Mouse (Mus musculus): ENCODE measurements around the gene Hmgcs2.

Hmgcs2 gene

GRCm38 (mm10) chr3:98280933-98281678, 871 bp downstream of the Hmgcs2 start:
- DNase-seq (ENCODE audit: low read depth, low spot score), result no peak

- DNase-seq (ENCODE audit: low read depth, low spot score), result no peak
Observed at GRCm38 (mm10) chr3:98282422-98282821, 2.2 kb downstream of the Hmgcs2 start.

- DNase-seq (ENCODE audit: low read depth, low spot score), result no peak
Observed at GRCm38 (mm10) chr3:98283205-98283604, 3.0 kb downstream of the Hmgcs2 start.

- DNase-seq (ENCODE audit: low read depth, low spot score), result no peak
Observed at GRCm38 (mm10) chr3:98291044-98291443, 10.8 kb downstream of the Hmgcs2 start.

- DNase-seq (ENCODE audit: low read depth, low spot score), result no peak
Observed at GRCm38 (mm10) chr3:98295965-98296364, 15.7 kb downstream of the Hmgcs2 start.

- no peak for DNase-seq (ENCODE audit: low read depth, low spot score)
Observed at GRCm38 (mm10) chr3:98299391-98300100, 19.3 kb downstream of the Hmgcs2 start.

- no peak for DNase-seq (ENCODE audit: low read depth, low spot score)
Observed at GRCm38 (mm10) chr3:98300266-98300665, 20.0 kb downstream of the Hmgcs2 start.

GRCm38 (mm10) chr3:98301761-98302160, 21.5 kb downstream of the Hmgcs2 start:
- no peak for DNase-seq (ENCODE audit: low read depth, low spot score)

GRCm38 (mm10) chr3:98308606-98309005, 28.4 kb downstream of the Hmgcs2 start:
- no peak for DNase-seq (ENCODE audit: low read depth, low spot score)

GRCm38 (mm10) chr3:98310456-98310855, 30.2 kb downstream of the Hmgcs2 start:
- DNase-seq (ENCODE audit: low read depth, low spot score), result no peak

GRCm38 (mm10) chr3:98312867-98313266, 32.6 kb downstream of the Hmgcs2 start:
- no peak for DNase-seq (ENCODE audit: low read depth, low spot score)

- DNase-seq (ENCODE audit: low read depth, low spot score), result no peak
Observed at GRCm38 (mm10) chr3:98313294-98314155, 33.3 kb downstream of the Hmgcs2 start.

GRCm38 (mm10) chr3:98315181-98315580, 34.9 kb downstream of the Hmgcs2 start:
- DNase-seq (ENCODE audit: low read depth, low spot score), result no peak

GRCm38 (mm10) chr3:98317143-98317542, 36.9 kb downstream of the Hmgcs2 start:
- no peak for DNase-seq (ENCODE audit: low read depth, low spot score)

- DNase-seq (ENCODE audit: low read depth, low spot score), result peak; percentile 46
Observed at GRCm38 (mm10) chr3:98319190-98319589, 39.0 kb downstream of the Hmgcs2 start.

GRCm38 (mm10) chr3:98322209-98322608, 42.0 kb downstream of the Hmgcs2 start:
- no peak for DNase-seq (ENCODE audit: low read depth, low spot score)

- no peak for DNase-seq (ENCODE audit: low read depth, low spot score)
Observed at GRCm38 (mm10) chr3:98324235-98324634, 44.0 kb downstream of the Hmgcs2 start.

GRCm38 (mm10) chr3:98334010-98334409, 53.8 kb downstream of the Hmgcs2 start:
- no peak for DNase-seq (ENCODE audit: low read depth, low spot score)

GRCm38 (mm10) chr3:98335331-98335730, 55.1 kb downstream of the Hmgcs2 start:
- no peak for DNase-seq (ENCODE audit: low read depth, low spot score)

GRCm38 (mm10) chr3:98335886-98336285, 55.7 kb downstream of the Hmgcs2 start:
- no peak for DNase-seq (ENCODE audit: low read depth, low spot score)

- DNase-seq (ENCODE audit: low read depth, low spot score), result no peak
Observed at GRCm38 (mm10) chr3:98336661-98337654, 56.7 kb downstream of the Hmgcs2 start.

Data from brain, embryonic 18.5 days (tissue).